Mouse (Mus musculus) liver, embryonic 16.5 days (tissue): ENCODE measurements around the gene Oaf. TPM values are rescaled to one million over a fixed set of nuclear protein-coding genes. Genes with fewer than 3 reads are reported as not detected.

ENCODE experiments used
- ATAC-seq: fragments of 200-750 bp; cut with Nextera tagmentation; 2 replicates; pipeline ENCODE4 v1.8.0; 2017; ENCODE audit warnings: low read depth, mild to moderate bottlenecking, moderate number of reproducible peaks, moderate library complexity
- H3K27ac ChIP-seq: fragments of 300-500 bp; sonication (generic); 2 replicates; pipeline ENCODE4 v1.5.1; 2014; ENCODE audit warnings: mild to moderate bottlenecking, low read length
- H3K27me3 ChIP-seq: fragments of 300-500 bp; sonication (generic); 2 replicates; pipeline ENCODE4 v1.6.1; 2014; ENCODE audit warnings: low read depth, low read length, mixed read lengths; ENCODE audit not compliant: control insufficient read depth, insufficient read depth
- H3K36me3 ChIP-seq: fragments of 300-500 bp; sonication (generic); 2 replicates; pipeline ENCODE4 v1.6.1; 2014; ENCODE audit warnings: mild to moderate bottlenecking; ENCODE audit not compliant: control insufficient read depth, insufficient read depth
- H3K4me1 ChIP-seq: fragments of 300-500 bp; sonication (generic); 2 replicates; pipeline ENCODE4 v1.6.1; 2014; ENCODE audit warnings: low read depth, low read length, mixed read lengths; ENCODE audit not compliant: control insufficient read depth
- H3K4me2 ChIP-seq: fragments of 300-500 bp; sonication (generic); 2 replicates; pipeline ENCODE4 v1.6.1; 2014; ENCODE audit warnings: low read depth, low read length, mixed read lengths
- H3K4me3 ChIP-seq: fragments of 300-500 bp; sonication (generic); 2 replicates; pipeline ENCODE4 v1.5.1; 2014; ENCODE audit warnings: low read depth, mild to moderate bottlenecking, low read length
- H3K9ac ChIP-seq: fragments of 300-500 bp; sonication (generic); 2 replicates; pipeline ENCODE4 v1.6.1; 2014; ENCODE audit warnings: low read depth, low read length
- H3K9me3 ChIP-seq: fragments of 300-500 bp; sonication (generic); replicated peaks from 2 replicates; pipeline ENCODE4 v1.6.1; 2016; ENCODE audit warnings: low read length; ENCODE audit not compliant: control insufficient read depth
- WGBS: fragments of 180-500 bp; shearing (Covaris S2); extraction: QIAGEN DNeasy Blood & Tissue Kit; methylation state at CpG from one replicate; pipeline ENCODE4 v1.1.7; 2014; ENCODE audit not compliant: insufficient replicate concordance; 5-methylcytosine and 5-hydroxymethylcytosine counted together
- polyA plus RNA-seq: library from polyadenylated mRNA; unstranded; fragments of >200 nt; fragmentation: Nextera tagmentation; extraction: Ambion mirVana; gene quantifications from 2 replicates; pipeline ENCODE4 v1.2.1, GENCODE M21; 2015

The Oaf gene
- polyA plus RNA-seq, 1 experiment from 2014 or later: 29.0 TPM

DNA sequence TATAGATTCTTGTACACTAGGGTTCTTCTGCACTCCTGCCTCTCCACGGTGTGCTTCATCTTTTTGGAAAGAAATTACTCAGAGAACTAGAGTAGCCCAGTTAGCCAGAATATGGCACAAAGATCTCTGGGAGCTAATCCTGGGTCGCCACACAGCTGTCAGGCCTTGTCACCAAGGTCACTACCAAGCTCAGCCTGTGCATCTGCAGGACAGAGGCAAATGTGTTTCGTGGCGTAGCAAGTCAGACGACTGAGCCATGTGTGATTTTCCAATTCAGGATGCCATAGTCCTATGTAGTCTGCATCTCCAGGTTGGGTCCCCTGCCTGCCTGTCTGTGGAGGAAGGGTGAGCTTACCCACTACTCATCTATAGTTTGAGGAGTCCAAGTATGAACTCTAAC is 6.7 kb downstream of the Oaf start:
- no peak overlapping the region for H3K4me2 ChIP-seq
- ATAC-seq: no peak
- WGBS: 70% methylated on average over 5 of the region's 5 CpGs

DNA sequence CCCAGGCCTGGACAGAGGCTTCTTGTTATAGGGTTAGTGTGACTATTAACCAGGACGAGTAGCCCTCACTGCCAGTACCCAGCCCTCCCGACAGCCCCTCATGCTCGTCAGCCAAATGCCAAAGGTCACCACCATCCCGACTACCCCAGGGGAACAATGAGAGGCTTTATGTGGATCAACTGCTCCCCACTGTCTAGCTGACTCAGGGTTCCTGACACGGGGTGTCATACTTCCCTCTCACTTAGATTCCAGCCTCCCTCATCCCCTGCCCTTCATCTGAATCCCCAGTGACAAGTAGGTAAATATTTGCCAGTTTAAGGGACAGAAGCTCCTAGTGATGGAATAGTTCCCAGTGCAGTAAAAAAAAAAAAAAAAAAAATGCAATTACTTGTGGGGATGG is 7.4 kb downstream of the Oaf start:
- Histone ChIP-seq H3K9ac (no peak overlapping the region), H3K27me3 (no peaks in the 10 kb centered on the region), H3K4me3 (no peak overlapping the region), H3K9me3 (no peaks in the 10 kb centered on the region), H3K36me3 (no peaks in the 10 kb centered on the region; the same call in none of the 2 replicates), H3K4me1 (peaks cover 79% of the 10 kb centered on the region), H3K4me2 (0 out of 2 replicates have a peak overlapping the region, but pooled peaks have one; percentile 1), H3K27ac (peak overlapping the region; percentile 73)
- ATAC-seq: no peak
- WGBS: 55% methylated on average over 5 of the region's 5 CpGs

More for the DNA sequence above, 6.7 kb downstream of the Oaf start:
- H3K27ac ChIP-seq: peak overlapping the region; percentile 73
- H3K4me3 ChIP-seq: no peak overlapping the region
- H3K9ac ChIP-seq: no peak overlapping the region
- H3K4me1 ChIP-seq: peaks cover 81% of the 10 kb centered on the region
- no peaks in the 10 kb centered on the region; the same call in none of the 2 replicates for H3K36me3 ChIP-seq
- H3K9me3 ChIP-seq: no peaks in the 10 kb centered on the region
- H3K27me3 ChIP-seq: no peaks in the 10 kb centered on the region

DNA sequence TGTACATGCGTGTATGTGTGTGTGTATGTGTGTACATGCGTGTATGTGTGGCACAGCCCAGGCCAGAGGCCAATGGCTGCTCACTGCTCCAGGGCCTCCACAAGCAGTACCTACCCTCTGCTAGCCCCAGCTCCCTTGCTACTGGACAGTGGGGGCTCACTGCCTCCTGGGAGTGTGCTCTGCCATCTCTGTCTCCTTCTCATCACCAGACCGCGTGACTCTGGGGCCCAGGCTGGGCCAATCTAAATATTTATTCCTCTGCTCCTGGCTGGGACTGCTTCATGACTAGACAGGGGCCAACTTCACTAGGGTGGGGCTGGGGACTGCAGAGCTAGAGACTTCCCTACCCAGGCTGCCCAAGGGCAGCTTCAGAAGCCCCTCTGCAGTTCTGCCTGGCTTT is 7.9 kb downstream of the Oaf start:
- H3K27me3 ChIP-seq: no peaks in the 10 kb centered on the region
- 64% methylated on average over 4 of the region's 4 CpGs for WGBS
- no peaks in the 10 kb centered on the region; the same call in none of the 2 replicates for H3K36me3 ChIP-seq
- no peaks in the 10 kb centered on the region for H3K9me3 ChIP-seq
- no peak overlapping the region for H3K4me3 ChIP-seq
- H3K27ac ChIP-seq: peak overlapping the region; percentile 73
- 0 out of 2 replicates have a peak overlapping the region, but pooled peaks have one; percentile 1 for H3K4me2 ChIP-seq
- ATAC-seq: peak; percentile 30
- peaks cover 79% of the 10 kb centered on the region for H3K4me1 ChIP-seq
- H3K9ac ChIP-seq: peak overlapping the region; percentile 1; the same call in 1 of the 2 replicates

DNA sequence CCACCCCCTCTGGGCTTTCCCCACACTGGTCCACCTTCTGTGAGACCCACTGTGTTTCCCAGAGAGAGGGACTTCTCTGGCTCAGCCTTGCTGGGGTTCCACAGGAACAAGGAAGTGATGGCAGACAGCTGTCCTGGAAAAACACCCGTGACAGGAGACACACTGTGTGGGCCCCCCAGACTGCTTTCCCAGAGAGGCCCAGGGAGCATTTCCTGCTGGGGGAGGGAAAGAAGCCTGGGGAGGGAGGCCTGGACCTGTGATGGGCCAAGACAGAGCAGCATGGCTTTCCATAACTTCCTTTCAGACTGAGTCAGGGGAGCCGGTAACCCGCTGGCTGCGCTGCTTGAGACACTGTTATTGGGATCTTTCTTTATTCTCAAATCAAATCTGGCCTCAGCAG is 8.8 kb downstream of the Oaf start:
- Histone ChIP-seq H3K4me3 (no peak overlapping the region), H3K4me1 (peaks cover 77% of the 10 kb centered on the region), H3K36me3 (no peaks in the 10 kb centered on the region; the same call in none of the 2 replicates), H3K27me3 (no peaks in the 10 kb centered on the region), H3K9ac (no peak overlapping the region), H3K27ac (peak overlapping the region; percentile 26; the same call in 1 of the 2 replicates), H3K4me2 (no peak overlapping the region), H3K9me3 (no peaks in the 10 kb centered on the region)
- 77% methylated on average over 4 of the region's 4 CpGs for WGBS
- no peak for ATAC-seq

DNA sequence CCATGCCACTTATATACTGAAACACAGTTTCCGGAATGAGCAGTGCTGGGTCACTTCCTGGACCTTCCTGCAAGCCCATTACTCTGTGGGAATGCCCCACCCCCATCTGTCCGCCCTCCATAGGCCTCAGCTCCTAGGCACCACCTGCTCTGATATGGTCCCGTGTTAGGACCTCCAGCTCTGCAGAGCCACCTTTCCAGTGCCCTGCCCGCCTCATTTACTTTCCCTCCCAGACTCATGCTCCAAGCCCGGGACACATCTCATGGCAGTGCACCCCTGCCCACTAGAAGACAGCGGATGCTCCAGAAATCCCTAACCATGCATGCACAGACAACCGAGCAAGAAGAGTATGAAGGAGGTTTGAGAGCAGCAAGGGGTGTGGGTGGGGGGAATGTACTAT is 9.7 kb downstream of the Oaf start:
- H3K4me2 ChIP-seq: no peak overlapping the region
- H3K9ac ChIP-seq: no peak overlapping the region
- 78% methylated on average over 7 of the region's 7 CpGs for WGBS
- no peaks in the 10 kb centered on the region; the same call in 1 of the 2 replicates for H3K36me3 ChIP-seq
- H3K4me3 ChIP-seq: no peak overlapping the region
- no peaks in the 10 kb centered on the region for H3K9me3 ChIP-seq
- no peak overlapping the region for H3K27ac ChIP-seq
- no peaks in the 10 kb centered on the region for H3K27me3 ChIP-seq
- no peak for ATAC-seq
- H3K4me1 ChIP-seq: peaks cover 77% of the 10 kb centered on the region

DNA sequence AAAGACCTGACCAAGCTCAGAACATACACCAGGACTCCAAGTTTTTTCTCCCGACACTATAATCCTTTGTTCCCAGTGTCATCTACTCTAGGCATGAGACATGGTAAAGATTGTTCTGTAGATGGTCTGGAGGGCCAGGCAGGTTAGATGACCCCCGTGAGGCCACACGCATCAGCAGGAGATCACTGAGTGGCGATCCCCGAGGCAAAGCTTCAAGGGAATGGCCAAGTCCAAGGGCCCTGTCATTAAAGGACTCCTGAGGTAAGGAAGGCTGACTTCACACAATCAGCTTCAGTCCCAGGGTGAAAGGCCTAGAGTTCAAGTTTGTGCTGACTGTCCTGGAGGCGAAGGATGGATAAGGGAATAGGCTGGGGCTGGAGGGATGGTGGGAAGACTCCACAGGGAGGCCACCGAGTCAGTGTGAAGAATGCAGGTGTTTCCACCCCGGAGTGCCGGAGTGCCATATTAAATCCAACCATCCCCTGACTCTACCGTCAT is 10.3 kb downstream of the Oaf start:
- ATAC-seq: no peak
- Histone ChIP-seq H3K9ac (no peak overlapping the region), H3K9me3 (no peaks in the 10 kb centered on the region), H3K4me3 (no peak overlapping the region), H3K36me3 (no peaks in the 10 kb centered on the region; the same call in 1 of the 2 replicates), H3K27ac (no peak overlapping the region), H3K4me1 (peaks cover 77% of the 10 kb centered on the region), H3K4me2 (no peak overlapping the region), H3K27me3 (no peaks in the 10 kb centered on the region)
- 85% methylated on average over 10 of the region's 10 CpGs for WGBS

DNA sequence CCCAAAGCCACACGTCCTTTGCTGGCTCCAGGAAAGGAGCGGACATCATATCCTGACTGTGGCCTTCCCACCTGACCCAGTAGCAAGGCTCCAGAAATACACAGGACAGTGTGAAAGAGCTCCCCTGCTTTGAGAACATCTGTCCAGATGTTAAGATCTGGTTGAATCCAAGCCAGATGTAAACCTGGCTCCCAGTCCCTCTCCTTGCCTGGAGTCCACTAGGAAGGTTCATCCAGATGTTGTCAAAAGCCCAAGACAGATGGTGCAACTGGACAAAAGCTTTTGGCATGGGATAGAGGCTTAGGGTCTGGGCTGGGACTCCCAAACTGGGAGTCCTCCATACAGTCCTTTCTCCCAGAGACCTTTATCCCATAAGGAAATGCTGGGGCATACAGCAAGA is 11.0 kb downstream of the Oaf start:
- no peaks in the 10 kb centered on the region for H3K27me3 ChIP-seq
- peaks cover 3% of the 10 kb centered on the region for H3K36me3 ChIP-seq
- no peak overlapping the region for H3K27ac ChIP-seq
- ATAC-seq: no peak
- H3K9me3 ChIP-seq: no peaks in the 10 kb centered on the region
- WGBS: 83% methylated on average over 2 of the region's 2 CpGs
- H3K4me2 ChIP-seq: no peak overlapping the region
- H3K9ac ChIP-seq: no peak overlapping the region
- no peak overlapping the region for H3K4me3 ChIP-seq
- peaks cover 77% of the 10 kb centered on the region for H3K4me1 ChIP-seq

DNA sequence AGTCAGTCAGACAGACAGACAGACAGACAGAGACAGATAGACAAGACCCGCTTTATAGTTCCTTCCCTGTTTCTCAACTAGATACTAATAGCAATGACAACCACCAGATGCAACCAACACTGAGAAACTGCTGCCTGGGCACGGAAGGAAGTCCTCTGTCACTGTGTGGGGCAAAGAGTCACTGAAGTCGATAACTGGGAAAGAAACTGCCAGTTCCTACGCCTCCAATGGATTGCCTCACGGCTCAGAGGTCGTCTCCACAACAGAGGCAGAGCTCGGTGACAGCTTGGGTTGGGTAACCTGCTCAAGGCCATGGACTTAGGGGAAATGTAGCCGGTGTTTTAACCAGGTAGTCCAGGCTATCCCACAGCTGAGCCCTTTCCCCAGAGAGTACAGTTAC is 12.1 kb downstream of the Oaf start:
- Histone ChIP-seq H3K27me3 (no peaks in the 10 kb centered on the region), H3K36me3 (peaks cover 6% of the 10 kb centered on the region), H3K4me2 (no peak overlapping the region), H3K27ac (peak overlapping the region; percentile 9), H3K4me1 (peaks cover 68% of the 10 kb centered on the region), H3K4me3 (no peak overlapping the region), H3K9me3 (no peaks in the 10 kb centered on the region), H3K9ac (no peak overlapping the region)
- ATAC-seq: peak; percentile 44
- WGBS: 41% methylated on average over 8 of the region's 8 CpGs

DNA sequence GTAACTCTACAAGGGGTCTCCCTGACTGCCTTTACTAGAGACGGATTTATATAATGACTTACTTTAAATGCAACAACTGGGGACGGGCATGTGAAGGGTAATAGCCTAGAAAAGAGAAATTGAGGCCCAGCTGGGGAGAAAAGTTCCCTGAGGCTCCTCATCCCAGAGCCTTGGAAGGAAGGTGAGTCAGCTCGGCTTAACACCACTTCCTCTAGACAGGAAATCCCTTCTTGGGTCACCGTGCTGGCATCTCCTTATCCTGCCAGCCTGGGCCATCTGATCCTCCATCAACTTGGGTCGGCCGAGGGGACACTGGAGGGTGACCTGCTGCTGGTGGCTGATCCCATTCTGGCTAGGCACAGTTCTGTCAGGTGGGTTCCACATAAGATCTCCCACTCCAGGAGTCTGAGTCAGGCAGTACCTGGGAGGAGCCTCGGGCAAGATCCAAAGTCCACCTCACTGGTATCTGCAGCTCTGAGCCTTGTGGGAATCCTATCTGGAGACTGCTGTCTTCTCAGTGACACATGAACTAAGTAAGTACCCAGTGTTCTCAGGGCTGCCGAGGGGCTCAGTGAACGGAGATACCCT is 13.0 kb downstream of the Oaf start:
- Histone ChIP-seq H3K4me3 (no peak overlapping the region), H3K9ac (no peak overlapping the region), H3K4me2 (no peak overlapping the region), H3K4me1 (peaks cover 59% of the 10 kb centered on the region), H3K27me3 (no peaks in the 10 kb centered on the region), H3K9me3 (no peaks in the 10 kb centered on the region), H3K27ac (peak overlapping the region; percentile 9), H3K36me3 (peaks cover 9% of the 10 kb centered on the region)
- 58% methylated on average over 9 of the region's 9 CpGs for WGBS
- ATAC-seq: no peak
